Comparison of ENCODE assay signal across 17 mouse cellular contexts in genomic region chr10:88799381-88799780, GRCm38 (mm10). TPM values are rescaled to one million over a fixed set of nuclear protein-coding genes. Genes with fewer than 3 reads are reported as not detected.
DNase-seq lines count a peak whose midpoint lies in the region; ATAC-seq lines count a peak whose summit lies in the region.
"Had no signal": no experiment of that assay in that cellular context is flagged by ENCODE, and none has a peak within 500 bp of the region (broad histone marks: within the 10 kb centered on the region; RNA-seq: fewer than 3 reads in every experiment).

No protein-coding gene starts in this region.

- intact Hi-C loops in gastrocnemius, postnatal 14 days (cut with DNase I; ENCODE audit: low total_unique reads): no loop called here

- peak; percentile 22; the same call in 1 of the 2 replicates for ATAC-seq in granulocyte monocyte progenitor cell, adult 5-6 weeks (replicated peaks; ENCODE audit: poor library complexity, severe bottlenecking)
- ATAC-seq: forebrain, embryonic 14.5 days; forebrain, postnatal 0 days had no signal

- peak; percentile 7 to 9 for DNase-seq in spleen, postnatal 36 days (ENCODE audit: low spot score in 2 of 2)
- DNase-seq in spleen, adult 12 weeks (ENCODE audit: low spot score): no peak
- peak; percentile 14 for DNase-seq in ZHBTc4 (ENCODE audit: low read depth, low spot score)
- no peak for DNase-seq in kidney, postnatal 14 days
- DNase-seq in gastrocnemius, postnatal 14 days: no peak
- DNase-seq: adrenal gland, postnatal 10 days; adrenal gland, postnatal 36 days; cerebellum, adult 11 months; cerebellum, adult 2 months; cerebellum, adult 9-11 months; cerebellum, postnatal 25 days; forebrain, postnatal 0 days; gastrocnemius, adult 2 months; gastrocnemius, postnatal 25 days; heart, postnatal 14 days had no signal

RNA-seq across cellular contexts. Expression of gene Utp20, which starts 27.2 kb away (rescaled TPM):
- total RNA-seq in granulocyte monocyte progenitor cell, adult 5-6 weeks (2014; fragmentation: Nextera tagmentation): 48.1 and 63.5 TPM in 2 replicates
- total RNA-seq in granulocyte monocyte progenitor cell, adult 5-6 weeks (2017): 38.1 and 52.6 TPM in 2 replicates
- 1 to 10 TPM; 8.2 to 9.2 TPM for total RNA-seq in gastrocnemius, postnatal 14 days (2021)

Comparison
In these comparisons a context has a peak if more than half of its experiments do, and no peak if none do; other contexts are left out.
1. DNase-seq: peak in spleen, postnatal 36 days (2 of 2) and ZHBTc4 (single experiment); none in spleen, adult 12 weeks (single experiment), kidney, postnatal 14 days (single experiment) and gastrocnemius, postnatal 14 days (single experiment).